Mouse (Mus musculus) natural killer cell, adult 2 months (primary cell): ENCODE results near the gene Gpr162.
A peak's percentile ranks its signal among the peaks of the same experiment; 100 is the strongest.
"Not testable (repeated sequence)": the region's sequence is repeated elsewhere in the genome, so short reads cannot be mapped to it uniquely, and the experiment has no call there.

ENCODE experiments used
- DNase-seq, 2 experiments: peaks; one replicate each; pipeline ENCODE4 v3.0.0; 2022; ENCODE audit warnings: low spot score in 2 of 2

The Gpr162 gene

DNA sequence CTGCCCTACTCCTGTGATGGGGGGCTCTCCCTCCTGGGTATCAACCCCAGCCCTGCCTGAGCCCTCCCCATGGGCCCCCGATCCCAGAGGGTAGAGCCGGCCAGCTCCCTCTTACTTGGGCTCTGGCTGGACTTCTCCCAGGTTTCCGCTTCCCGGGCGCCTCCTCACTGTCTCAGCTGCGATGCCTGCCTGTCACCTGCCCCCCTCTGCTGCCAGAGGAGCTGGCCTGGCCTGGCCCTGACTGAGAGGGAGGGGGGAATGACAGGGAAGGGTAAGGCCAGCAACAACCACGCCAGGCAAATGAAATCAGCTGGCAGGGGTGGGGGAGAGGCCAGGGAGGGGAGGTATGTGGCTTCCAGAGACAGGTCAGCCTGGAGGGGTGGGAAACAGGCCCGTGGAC is 24.0 kb downstream of the Gpr162 start:
- no peak for DNase-seq

DNA sequence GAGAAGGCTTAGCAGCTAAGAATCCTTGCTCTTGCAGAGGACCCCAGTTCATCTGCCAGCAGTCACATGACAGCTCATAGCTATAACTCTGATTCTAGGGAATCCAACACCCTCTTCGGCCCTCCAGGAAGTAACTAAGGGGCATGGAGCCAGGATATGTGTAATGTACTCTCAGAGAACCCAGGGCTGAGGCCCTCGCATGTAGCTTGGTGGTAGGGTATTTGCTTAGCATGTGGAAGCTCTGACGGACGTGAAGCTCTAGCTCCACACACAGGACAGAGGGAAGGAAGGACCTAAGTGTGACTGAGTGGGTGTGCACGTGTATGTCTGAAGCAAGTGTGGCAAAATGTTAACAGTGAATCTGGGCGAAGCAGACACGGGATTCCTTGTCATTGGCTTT is 27.4 kb downstream of the Gpr162 start:
- no peak for DNase-seq

DNA sequence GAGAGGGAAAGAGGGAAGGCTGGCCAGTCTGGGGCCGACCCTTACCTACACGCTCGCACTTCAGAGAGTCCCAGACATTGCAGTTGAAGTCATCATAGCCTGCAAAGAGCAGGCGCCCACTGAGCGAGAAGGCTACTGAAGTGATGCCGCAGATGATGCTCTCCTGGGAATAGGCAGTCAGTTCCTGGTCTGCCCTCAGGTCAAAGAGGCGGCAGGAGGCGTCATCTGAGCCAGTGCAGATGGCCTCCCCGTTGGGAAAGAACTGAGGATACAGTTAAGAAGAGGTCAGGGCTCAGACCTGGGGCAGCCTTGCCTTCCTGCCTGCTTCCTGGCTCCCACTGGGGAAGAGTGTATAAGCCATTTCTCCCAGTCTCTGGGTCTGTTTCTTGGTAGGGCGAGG is 28.3 kb downstream of the Gpr162 start:
- DNase-seq = no peak

DNA sequence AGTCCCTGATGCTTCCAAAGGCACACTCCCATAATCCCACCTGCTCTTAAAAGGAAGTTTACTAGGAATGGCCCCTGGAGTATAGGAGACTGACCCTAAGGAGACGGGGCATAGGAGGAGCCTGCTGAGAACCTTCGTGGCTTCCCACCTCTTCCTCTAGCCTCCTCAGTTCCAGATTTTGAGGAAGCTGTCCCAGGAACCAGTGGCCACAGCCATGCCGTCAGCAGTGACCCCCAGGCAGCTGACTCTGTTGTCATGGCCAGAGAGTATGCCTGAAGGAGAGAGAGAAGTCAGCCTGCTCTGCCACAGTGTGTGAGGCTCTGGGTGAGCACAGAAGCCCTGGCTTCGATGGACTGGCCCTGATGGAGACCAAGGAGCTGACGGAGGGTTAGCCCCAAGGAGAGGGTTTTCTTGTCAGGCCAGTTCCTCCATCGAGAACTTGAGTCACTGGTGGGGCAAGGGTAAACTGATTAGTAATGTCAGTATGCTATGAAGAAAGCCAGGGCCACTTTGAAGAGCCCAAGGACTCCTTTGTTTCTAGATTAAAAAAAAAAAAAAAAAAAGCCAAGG is 29.2 kb downstream of the Gpr162 start:
- no peak for DNase-seq

DNA sequence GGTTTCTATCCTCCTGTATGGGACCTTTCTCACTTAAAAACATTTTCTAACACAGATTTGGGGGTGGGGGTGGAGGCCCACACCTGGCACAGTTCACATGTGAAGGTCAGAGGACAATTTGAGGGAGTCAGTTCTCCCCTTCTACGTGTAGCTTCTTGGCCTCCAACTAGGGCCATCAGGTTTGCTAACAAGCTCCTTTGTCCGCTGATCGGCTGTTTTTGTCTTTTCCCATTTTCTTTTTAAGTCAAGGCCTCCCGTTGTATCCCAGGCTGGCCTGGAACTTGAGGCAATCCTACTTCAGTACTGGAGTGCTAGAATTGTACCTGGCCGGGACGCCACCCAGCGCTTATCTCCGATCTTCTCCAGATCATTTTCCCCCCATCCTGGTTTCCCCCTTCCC is 32.1 kb downstream of the Gpr162 start:
- DNase-seq = no peak

DNA sequence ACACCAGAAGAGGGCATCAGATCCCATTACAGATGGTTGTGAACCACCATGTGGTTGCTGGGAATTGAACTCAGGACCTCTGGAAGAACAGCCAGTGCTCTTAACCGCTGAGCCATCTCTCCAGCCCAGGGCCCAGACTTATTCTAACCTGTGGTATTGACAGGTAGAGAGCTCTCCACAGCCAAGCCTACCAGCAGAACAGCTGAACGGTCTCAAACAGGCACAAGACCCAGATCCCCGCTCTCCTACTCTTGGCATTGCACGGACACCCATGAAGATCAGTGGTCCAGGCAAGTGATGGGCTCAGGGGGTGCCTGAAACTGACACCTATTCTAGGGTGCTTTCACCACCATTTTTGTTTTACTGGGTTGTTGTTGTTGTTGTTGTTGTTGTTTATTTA is 32.6 kb downstream of the Gpr162 start:
- not testable (repeated sequence) for DNase-seq

DNA sequence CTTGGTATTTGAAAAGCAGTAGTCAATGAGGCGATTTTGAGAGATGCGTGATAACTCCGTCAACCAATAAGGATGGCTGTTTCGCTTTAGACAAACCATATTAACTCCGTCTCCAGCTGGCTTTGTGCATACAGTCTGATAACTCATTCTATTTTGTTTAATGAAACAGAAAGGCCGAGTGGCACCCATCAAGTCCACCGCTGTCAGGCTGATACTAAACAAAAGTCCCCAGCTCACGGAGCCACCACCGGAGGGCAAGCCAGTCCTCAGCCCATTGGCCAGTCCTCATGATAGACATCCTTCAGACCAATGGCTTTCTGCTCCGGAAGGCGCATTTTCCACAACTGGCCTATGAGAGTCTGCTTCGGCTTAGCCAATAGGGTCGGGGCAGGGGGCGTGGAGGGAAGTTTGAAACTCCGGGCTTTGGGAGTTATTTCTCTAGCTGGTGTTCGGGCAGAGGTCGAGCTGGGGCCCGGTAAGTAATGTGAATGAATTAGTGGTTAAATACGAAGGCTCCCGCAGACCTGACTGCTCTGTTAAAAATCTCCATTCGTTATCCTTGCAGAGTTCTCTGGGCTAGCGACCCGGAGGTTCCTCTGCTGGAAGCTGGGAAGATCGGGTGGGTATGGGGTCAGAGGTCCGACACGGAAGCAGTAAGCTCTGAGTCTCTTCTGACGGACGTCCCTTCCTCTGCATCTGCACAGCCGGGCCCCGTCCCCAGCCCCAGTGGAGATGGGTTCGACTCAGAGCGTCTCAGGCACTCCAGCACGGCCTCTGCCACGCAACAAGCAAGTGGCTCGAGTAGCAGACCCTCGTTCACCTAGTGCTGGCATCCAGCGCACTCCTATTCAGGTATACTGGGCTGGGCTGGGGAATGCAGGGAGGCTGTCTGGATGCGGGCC is 33.7 kb downstream of the Gpr162 start:
- DNase-seq = peak; percentile 91 to 92

DNA sequence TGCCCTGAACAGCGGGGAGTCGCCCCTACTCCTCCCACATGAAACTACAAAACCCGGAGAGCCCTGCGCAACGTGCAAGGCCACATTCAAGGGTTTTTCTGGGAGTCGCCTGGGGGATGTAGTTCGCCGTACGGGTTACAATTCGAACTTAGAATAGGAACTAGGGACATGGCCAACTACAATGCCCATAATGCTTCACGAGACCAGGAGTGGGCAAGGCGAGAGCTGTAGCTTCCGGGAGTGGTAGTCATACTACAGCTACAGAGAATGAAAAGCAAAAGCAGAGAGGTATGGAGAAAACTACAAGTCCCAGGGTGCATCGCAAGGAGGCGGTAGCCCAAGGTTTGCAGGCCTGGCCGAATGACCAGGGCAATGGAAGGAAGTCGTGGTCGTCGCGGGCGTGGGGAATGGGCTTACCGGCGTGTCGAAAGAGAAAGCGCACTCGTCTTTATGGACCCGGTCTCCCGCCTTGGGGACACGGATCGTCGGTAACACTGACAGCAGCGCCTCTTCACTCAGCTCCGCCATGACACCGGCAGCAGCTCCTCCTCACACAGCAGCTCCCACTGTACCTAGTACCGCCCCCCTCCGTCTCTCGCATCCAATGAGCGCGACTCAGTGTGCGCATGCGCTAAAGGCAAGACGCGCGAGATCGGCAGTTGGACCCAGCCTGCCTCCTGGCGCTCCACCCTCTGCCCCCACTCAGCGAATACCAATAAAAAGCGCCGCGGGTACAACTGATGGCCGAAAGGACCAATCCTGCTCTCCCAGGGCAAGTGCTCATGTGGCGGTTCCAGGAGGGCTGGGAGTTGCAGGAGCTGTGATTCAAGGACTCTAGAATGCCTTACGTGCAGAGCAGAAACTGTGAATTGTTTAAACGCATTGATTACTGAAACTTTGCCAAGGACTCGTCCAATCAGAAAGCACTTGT is 34.6 kb downstream of the Gpr162 start, which contains the start of the genes Usp5 and Cdca3:
Gene Usp5 (minus strand): TSS at position 617 of the 931 bp plus-strand sequence.
Gene Cdca3 (plus strand): TSS at position 680 of the 931 bp plus-strand sequence.
- peak; percentile 98 to 99 for DNase-seq

DNA sequence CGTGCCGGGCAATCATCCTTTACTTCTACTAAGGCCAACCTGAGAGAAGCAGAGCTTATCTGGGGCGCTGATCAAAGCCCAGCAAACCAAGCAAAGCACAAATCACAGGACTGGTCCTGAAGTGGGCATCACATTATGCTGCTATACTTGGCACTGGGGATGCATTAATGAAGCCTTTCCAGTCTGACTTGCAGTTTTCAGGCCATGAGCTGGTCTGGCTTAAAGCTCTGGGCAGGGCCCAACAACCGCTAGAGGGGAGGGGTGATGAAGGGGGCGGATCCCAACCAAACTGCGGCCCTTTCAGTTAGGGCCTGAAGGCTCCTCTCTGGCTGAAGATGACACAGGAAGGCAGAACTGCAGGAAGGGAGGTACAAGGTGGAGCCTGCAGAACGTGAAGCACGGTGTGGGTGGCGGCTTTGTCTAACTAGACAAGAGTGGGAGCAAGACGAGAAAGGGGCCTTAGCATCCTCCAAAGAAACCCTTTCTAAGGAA is 35.6 kb downstream of the Gpr162 start:
- peak; percentile 18 to 47 for DNase-seq

DNA sequence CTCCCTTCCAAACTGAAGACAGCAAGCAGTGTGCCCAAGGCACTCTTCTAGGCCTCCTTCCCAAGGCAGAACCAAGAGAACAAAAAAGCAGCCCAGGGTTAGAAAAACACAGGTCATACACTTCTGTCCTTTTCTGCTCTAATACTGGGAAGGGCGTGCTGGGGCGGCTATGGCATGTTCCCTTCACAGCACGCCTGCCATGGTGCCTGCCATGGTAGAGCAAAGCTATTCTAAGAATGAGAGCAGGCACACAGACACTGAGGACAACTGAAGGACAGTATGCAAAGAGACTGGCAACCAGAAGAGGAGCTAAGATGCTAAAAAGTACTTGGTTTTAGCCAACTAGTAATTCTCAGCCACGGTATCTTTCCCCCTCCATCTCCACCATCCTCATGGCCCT is 41.7 kb downstream of the Gpr162 start:
- no peak for DNase-seq

DNA sequence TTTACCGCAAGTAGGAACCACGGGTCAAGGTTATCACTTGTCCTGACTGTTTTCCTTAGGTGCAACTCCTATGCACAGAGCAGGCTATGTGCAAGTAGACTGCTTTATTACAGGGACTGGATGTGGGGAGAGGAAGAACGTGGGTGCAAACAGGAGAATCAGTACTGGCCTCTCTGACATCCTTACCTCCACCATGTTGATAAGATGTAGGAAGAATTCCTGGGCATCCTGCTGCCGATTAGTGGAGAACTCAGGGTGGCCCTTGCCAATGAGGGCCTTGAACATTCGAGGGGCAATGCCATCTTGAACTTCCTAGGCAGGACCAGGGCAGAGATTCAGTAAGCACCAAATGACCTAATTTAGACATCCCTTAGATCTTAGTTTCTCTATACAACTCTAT is 42.9 kb downstream of the Gpr162 start:
- DNase-seq = no peak

DNA sequence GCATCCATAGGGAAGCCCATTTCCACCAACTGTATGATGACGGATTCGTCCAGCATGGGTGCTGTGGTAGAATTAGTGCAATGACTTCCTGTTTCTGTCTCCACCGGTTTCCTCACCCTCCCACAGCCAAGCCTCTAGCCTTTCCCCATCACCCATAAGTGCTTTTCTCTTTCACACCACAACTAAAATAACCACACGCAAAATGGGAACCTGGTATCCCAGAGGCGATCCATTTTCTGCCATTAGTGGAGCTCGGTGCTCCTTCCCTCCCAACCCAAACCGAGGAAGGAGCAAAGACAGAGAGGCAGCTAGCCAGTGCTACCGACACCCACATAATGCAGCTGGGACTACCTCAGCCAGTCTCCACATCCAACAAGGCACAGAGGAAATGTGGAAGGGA is 45.8 kb downstream of the Gpr162 start:
- no peak for DNase-seq

DNA sequence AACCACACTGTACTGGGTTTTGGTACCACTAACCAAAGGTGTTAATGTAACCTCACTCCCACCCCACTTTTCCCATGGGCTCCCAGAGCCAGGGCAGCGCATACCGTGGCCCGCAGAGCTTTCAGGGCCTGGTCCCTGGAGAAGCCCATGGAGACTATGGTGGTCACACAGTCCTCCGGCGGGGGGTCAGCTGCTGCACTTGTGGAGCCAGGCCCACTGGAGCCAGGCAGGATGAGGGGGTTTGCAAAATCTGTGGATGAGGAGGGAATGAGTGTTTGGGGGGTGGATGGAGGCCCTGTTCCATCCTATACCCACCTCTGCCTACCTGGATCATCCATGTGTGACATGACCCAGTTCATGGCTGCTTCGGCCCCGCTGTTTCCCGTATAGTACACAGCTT is 46.2 kb downstream of the Gpr162 start:
- no peak for DNase-seq

DNA sequence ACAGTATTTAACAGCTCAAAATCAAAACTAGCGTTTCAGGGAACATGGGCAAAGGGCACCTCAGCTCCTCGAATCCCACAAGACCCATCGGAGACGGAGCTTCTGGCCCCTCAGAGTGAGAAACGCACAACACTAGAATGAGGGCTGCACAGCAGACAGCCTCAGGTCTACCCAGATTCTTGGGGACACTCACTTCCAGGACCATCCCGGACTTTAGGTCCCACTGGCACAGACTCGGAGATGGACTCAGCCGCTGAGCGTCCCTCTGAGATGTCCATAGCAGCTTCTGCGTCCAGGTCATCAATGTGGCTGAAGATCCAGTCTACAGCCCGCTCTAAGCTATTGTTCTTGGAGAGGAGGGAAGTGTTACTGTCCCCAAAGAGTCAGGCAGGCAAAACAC is 46.7 kb downstream of the Gpr162 start:
- DNase-seq = no peak

DNA sequence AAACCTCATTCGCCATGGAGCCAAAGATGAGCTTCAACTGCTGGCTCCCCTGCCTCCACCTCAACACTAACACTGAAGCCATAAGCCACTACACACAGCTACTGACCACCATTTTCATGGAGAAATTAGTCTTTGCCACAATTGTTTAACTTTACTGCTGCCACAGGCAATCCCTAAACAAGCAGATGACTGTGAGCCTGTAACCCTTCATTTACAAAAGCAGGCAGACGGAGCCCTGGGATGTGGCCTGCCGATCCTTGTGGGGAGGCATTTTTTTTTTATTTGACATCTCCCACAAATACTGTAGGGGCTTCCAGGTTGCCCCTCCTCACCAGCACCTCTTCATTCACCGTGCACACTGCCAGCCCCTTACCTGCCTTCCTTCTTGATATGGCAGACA is 47.2 kb downstream of the Gpr162 start:
- DNase-seq = no peak

DNA sequence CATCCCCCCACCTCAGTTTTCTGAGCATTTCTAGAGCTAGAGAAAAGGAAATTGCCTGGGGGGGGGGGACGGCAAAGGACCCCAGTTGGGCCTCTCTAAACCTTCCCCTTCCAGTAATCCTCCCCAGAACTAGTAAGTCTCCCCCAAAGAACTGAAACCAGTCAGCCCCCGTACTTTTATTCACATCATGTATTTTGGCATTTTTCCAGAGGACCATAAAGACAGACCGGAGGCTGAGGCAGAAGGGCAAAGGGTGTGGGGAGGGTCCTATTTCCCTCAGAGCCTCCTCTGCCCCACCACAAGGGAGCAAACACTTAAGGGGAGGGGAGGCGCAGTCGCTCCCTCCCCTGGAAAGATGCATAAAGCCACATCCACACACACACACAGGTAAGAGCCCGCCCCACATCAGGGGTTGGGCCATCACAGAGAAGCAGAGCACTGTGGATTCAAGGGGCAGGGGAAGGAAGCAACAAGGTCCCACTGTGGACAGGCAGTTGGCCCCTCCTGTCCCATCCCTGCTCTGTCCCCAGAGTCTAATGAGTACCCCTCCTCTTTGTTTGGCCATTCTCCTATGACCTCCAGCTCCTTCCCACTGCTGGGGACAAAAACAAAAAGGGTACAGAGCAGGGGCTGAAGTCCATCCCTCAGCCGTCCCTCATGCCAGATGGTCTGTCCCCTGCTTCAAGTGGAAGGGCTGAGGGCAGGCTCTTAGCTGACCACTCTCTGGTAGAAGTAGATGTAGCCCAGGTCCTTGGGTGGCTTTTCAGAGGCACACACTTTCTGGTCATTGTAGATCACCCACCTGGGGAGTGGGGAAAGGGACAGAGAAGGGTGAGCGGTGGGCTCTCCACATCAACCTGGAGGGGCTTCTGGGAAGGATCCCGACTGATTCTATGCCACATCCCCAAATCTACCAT is 48.7 kb downstream of the Gpr162 start:
- DNase-seq = no peak

DNA sequence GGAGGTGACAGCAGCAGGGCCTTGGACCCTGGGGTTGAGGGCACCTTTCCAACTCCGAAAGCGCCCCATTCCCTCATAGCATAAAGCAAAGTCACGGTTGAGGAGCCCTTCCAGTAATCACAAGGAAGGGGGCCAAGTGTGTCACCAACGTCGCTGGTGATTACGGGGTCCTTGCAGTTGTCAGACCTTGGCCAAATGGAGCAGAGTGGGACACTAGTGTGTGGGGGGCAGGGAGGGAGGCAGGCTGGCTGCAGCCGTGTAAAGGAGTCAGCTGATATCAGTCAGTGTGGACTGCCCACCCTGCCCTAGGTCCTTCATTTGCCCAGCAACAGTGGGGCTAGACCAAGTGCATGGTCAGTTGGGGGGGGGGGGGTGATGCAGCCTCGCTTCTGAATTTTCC is 49.3 kb downstream of the Gpr162 start:
- DNase-seq = no peak

DNA sequence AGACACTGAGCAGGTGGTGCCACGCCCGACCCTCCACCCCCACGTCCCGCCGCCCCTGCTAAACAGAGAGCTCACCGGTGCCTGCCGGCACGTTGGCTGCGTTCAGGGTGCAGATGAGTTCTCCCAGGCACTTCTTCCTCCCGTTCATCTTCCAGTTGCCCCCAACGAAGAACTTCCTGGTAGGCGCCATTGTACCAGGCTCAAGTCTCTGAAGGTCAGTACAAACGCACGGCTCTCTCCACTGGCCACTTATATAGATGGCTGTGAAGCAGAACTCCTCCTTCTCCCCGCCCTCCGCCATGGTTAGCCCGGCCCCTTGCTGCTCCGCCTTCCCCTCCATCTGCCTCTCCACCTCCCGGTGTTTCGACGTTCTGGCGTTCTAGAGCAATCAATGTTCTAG is 49.9 kb downstream of the Gpr162 start, which contains the start of gene Tpi1:
Gene Tpi1 (minus strand): TSS at position 364 of the 400 bp plus-strand sequence.
- DNase-seq = peak; percentile 83 to 85

DNA sequence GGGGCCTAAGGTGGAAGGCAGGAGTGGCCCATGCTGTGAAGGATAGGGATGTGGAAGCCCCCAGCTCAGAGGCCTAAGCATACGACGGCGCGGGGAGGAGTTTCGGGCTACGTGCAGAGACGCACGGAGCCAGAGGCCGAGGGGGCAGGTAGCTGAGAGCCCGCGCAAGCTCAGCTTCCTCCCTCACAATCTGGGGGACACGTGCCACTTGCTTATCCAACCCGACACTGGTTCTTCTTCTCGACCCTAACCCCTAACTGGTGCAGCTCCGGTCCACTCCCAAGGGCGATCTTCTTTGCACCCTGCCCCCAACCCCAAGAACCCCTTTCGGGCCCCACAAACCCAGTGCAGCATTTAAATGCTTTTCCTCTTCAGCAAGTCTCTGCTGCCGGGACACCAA is 50.3 kb downstream of the Gpr162 start:
- peak; percentile 45 to 47 for DNase-seq

DNA sequence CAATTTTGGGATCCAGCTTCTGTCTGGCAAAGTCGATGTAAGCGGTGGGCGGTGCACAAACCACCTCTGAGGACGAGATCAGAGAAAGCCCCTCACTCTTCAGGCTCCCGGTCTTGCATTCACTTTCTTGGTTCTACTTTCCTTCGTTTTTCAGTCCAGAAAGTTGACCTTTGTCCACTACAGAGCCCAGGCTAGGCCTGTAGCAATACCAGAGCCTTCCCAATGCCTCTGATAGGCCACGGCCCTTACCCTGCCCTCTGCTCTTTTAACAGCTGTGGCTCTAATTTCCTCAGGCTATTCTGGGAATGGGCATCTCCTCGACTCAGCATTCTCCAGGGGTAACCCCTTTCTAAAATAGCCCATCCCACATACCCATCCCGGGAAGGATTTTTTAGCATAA is 50.9 kb downstream of the Gpr162 start:
- no peak for DNase-seq
